Mouse (Mus musculus): ENCODE data around the gene Bdh2.

Gene Bdh2

DNA sequence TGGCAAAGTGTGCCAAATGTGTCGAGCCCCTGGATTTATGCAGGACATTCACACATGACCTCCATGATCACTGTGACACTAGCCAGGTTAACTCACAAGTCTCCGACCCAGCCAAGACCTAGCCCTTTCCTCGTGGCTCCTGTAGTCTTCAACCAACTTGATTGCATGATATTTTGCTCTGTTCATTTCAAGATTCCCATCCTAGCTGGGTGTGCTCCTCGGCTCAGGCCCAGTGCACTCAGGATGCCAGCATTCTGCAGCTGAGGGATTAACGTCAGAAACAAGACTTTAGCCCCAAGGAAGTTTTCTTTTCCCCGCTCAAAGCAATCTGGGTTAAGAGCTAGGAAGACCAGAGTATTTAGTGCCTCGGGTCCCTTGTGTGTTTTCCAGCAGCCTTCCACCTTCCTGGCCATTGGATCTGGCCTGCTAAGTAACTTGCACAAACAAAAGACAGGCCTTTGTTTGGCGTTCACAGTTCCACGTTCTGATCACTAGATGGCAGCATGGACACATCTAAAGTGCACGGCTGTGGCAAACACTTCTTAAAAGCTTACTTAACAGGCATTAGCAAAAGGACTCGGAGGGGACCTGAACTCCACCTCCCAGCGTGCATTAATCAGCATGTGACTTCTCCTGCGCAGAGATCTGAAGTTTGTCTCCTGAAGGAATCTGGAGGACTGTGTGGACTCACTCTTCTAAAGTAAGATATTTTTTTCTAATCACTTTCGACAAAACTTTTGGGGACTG, at the start of gene Bdh2:
TSS of gene Bdh2 (plus strand) at position 553 of the 747 bp plus-strand sequence.
- DNase-seq, result peak; percentile 77

DNA sequence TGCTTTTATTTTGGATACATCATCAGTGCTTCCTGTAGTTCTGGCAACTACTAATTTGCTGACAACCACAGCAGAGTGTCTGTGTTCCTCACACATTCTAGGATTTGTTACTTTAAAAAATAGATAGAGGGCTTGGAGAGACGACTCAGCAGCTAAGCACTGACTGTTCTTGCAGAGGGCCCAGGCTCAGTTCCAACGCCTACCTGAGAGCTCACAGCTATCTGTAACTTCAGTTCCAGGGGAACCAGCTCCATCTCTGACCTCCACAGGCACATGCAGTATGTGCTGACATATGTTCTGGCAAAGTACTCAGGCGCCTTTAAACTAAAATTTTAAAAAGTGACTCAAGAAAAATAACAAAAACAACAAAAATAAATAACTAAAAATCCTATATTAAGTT, 49.0 kb upstream of the Bdh2 start:
- no peak for DNase-seq

DNA sequence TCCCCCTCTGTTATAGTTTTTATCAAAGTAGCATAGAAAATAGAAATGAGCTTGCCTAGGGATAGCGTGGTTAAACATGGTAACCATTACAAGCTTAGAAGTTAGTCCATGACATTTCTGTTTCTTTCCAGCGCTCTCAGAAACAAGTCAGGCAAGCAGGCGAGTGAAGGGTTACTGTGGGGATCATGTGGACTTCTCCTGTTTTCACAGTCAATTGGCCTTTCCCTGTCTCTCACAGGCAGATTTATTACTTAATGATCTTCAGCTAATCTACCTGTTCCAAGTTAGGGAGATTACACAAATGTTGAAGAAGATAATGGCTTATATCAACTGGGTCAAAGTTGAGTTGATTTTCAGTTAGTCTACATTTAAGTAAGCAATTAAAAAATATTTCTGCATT, 48.6 kb upstream of the Bdh2 start:
- DNase-seq, result no peak

DNA sequence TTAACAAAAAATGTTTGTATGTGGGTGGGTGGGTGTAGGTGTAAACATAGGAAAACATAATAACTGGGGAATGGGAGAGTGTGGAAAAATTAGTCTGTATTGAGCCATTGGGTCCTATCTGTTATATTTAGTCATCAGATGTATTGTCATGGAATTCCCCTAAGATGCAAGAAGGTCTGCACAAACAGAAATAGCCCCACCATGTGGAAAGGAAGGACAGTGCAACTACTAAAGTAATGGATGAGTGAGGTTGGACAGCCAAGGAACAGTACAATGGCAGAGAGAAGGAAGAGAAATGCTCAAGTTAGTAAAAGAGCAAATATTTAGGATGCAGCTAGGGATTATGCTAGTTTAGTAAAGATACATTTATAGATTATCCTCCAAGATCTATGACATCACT, 35.3 kb upstream of the Bdh2 start:
- DNase-seq, result no peak

DNA sequence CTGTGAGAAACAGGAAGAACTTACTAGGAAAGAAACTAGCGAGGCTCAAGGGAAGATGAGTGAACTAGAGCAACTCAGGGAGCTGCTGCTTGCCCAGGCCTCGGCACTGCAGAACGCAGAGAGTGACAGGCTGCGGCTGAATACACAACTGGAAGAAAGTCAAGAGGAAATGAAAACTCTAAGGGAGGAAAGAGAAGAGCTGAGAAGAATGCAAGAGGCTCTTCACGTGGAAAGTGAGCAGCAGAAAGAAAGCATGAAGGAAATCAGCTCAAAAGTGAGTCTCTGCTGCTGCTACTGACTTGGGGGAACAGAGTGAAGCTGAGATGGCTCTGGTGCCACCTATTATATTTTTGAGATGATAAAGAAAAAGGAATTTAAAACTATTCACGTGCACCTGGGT, 34.2 kb upstream of the Bdh2 start:
- DNase-seq, result no peak

DNA sequence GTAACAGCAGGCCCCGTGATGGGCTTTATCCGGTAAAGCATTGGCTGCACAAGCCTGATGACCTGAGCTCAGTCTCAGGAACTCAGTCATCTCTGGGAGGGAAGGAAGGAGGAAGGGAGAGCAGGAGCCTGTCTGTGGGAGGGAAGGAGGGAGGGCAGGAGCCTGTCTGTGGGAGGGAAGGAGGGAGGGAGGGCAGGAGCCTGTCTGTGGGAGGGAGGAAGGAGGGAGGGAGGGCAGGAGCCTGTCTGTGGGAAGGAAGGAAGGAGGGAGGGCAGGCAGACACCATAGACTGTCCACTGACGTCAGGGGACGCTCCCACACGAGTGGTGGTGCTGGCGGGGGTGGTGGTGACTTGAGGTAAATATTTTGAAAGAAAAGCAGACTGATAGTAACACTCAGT, 31.9 kb upstream of the Bdh2 start:
- DNase-seq, result no peak

DNA sequence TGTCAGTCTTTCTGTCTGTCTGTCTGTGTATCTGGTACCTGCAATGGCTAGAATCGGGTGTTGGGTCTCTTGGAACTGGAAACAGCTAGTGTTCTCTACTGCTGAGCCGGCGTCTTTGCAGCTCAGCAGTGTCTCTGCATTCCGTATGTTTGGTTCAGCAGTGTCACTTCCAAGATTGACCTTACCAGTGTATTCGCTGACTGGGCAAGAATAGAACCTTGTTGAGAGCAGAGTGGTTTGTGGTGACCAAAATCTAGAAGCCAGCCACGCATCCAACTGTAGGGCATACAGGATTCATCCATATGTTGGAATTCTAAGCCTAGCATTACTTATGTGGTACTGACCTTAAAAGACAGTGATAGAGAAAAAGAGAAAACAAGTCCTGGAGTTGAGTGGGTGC, 29.2 kb upstream of the Bdh2 start:
- DNase-seq, result no peak

DNA sequence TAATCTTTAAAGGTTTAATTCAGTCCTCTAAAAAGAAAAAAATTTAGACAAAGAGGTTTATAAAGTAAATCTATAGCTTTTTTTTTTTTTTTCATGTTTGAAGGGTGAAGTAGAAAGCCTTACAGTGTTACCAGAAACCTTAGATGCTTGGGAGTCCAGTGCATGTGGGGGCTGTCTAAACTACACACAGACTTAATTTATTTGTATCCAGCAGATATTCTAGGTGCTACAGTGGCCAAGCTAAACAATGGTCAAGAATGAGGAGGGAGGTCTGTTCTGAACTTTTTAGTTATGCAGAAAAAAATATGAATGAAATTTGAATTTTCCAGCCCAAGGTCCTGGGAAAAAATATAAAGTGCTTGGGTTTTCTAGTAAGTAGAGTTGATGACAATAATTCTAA, 26.2 kb upstream of the Bdh2 start:
- no peak for DNase-seq

DNA sequence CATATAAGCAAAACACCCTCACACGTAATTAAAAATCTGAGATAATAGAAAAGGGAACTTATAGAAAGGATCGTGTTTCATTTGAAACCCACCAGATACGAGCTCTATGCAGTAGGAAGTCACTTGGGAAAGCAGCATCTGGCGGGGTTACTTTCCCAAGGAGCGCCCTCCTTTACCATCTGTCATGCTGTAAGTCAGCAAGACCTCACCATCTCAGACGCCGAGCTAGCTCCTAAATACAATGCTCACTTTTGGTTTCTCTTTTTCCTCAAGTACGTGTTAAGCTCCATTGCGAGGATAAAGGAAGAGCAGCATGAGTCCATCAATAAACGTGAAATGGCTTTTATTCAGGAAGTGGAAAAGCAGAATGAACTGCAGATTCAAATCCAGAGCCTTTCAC, 22.1 kb upstream of the Bdh2 start:
- DNase-seq, result no peak

DNA sequence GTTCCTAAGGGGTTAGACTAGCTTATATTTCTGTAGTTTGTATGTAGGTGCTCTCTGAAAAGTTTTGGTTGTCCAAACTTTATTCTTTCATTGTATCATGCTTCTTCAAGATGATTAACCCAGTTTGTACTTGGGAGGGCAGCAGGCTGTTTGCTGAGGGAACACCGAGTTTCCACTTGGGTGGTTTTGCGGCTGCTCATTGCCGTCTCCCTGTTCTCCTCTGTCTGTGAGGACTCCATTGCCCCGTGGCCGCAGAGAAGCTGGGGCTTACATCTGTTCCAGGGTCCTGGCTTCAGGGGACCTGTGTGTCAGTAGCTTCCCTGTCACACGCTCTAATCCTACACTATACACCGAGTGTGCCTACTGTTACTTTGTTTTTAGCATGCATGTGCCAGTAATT, 20.8 kb upstream of the Bdh2 start:
- no peak for DNase-seq

DNA sequence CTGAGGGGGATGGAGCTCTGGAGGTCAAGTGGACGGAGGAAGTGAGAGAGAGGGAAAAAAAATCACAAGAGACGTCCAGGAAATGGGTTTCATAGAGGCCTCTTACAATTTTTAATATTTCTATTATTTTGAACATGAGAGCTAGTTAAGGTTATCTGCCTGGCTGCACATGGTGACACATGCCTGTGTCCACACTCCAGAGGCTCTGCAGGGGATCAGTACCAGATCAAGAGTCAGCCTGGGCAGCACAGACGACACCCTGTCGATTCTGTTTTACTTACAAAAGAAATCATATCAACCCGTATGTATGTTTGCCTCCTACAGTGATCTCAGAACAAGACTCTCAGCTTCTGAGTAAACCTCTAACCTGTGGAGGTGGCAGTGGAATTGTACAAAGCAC, 12.4 kb upstream of the Bdh2 start:
- no peak for DNase-seq

DNA sequence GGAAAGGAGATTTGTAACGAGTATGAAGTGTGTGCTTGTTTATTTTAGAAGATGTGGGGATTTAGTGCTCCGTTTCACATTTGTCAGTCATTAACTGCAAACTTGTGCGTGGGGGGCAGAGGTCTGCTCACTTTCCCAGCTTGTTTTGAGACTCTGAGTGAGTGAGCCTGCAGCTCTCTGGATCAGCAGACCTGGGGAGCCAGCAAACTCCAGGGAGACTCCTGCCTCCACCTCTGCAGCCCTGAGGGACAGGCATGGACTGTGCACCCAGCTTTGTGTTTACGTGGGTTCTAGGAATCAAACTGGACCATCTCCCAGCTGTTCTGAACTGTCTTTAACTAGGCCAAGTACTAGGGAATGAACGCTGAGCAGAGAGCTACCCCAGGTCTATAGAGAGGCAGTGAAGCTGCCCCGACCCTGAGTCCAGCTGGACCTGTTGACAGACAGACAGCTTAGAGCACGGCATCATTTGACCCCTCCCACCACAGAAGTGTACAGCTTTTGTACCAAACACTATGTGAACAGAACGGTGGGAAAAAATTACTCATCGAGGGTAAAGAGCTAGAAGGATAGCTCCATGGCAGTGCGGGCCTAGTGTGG, 11.5 kb upstream of the Bdh2 start:
- no peak for DNase-seq

DNA sequence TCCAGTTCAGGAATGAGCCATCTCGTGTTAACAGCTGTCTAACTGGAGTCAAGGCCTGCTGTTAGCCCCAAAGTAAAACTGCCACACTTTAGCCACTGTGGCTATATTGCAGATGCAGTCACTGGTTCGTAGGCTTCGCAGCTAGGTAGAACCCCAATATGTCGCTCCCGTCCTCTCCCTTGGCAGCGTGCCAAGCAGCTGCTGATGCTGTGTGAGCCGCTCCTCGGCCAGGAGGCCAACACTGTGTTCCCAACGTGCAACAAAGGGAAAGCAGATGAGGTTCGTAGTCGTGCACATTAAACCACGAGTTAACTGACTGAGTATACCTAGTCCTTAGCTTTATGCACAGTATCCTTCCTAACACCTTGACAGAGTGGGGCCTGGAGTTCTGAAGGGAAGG, 8.4 kb upstream of the Bdh2 start:
- DNase-seq, result no peak

DNA sequence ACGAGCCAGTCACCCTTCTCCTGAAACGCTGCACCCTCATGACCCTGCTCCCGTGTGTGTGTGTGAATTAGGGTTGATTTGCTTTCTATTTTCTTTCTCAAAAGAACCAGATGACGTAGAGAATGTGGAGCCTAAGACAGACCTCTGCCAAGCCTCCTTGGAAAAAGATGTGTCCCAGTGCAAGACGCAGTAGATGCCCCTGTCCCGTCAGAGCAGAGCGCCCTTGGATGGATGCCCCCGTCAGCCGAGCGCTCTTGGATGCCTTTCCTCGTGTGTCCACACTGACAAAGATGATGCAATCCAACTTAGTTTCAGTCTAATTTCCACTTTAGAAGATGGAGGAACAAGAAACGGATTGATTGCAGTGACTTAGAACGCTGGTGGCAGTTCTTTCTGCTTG, 8.0 kb upstream of the Bdh2 start:
- peak; percentile 18 for DNase-seq

DNA sequence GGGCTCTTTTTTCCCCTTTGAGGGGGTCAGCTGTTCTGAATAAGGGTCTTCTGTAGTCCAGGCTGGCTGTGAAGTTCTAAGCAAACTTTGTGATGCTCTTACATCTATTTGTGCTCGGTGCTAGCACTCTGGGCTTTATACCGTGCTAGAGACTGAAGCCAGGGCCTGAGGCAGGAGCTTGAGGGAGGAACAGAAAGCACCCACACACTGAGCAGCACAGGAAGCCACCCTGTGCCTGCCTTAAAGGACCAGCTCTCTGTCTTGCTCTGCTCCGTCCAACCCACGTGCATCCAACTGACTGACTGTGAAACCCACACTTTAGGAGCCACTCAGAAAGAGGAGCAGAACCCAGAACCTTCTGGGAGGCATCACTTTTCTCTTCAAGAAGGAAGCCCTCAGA, 861 bp upstream of the Bdh2 start:
- no peak for DNase-seq

DNA sequence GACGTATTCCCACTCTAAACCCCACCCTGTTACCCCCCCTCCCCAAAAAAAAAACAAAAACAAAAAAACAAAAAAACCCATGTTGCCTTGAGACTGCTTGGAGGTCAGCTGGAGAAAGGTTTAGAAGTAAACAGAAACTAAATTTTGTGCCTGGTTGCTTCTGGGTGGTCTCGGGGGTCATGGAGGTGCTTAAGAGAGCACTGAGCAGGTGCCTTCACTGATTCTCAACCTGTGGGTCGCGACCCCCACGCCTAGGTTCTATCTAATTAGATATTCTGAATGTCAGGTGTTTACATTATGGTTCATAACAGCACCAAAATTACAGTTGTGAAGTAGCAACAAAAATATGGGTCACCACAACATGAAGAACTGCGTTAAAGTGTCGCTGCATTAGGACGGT, 680 bp downstream of the Bdh2 start:
- no peak for DNase-seq

DNA sequence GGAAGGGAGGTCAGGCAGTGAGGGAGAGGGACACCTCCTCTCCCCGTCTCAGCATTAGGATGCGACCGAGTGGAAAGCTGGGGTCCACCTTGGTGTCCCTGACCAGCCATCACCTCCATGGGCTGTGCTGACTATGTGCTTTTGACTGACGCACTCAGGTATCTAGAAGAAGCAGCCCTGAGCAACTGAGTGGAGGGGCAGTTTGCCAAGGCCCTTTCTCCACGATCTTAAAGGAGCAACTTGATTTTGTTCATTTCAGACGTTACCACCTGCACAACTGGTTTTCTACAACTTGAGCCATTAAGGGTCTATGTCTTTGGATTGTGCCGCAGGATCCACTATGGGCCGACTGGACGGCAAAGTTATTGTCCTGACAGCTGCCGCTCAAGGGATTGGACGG, 4.2 kb downstream of the Bdh2 start:
- DNase-seq, result peak; percentile 22

DNA sequence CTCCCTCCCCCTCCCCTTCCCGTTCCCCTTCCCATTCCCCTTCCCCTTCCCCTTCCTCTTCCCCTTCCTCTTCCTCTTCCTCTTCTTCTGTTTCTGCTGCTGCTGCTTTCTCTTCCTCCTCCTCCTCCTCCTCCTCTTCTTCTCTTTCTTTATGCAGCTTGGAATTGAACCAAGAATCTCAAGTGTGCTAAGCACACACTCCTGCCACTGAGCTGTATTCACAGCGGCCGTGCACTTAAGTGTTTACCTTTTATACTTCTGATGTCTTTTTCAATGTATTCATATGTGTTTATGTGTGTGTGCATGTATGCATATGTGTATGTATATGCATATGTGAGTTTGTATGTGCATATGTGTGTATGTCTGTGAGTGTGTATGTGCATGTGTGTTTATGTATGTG, 4.8 kb downstream of the Bdh2 start:
- no peak for DNase-seq

DNA sequence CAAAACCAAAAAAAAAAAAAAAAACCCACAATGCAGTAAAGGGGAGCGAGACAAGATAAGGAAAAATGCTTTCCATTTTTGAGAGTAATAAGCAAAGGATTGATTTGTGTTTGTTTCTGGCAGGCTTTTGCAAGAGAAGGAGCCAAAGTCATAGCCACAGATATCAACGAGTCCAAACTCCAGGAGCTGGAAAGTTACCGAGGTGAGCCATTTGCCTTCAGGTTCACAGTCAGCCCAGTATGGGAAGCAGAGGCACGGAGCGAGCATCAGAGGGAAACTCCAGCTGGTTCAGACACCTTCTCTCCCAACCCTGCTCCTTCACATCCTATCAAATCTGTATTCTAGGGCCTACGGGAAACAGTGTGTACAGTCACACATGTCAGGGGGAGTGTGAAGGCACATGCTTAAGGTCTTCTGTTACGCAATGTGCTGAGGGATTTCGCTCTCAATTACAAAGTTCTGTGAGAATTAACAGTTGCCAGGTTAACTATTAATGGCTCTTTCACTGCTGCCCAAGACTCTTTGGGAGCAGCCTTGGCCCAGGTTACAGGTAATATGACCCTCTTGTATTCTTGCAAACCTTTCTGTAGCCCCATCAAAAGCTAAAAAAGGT, 7.2 kb downstream of the Bdh2 start:
- no peak for DNase-seq

DNA sequence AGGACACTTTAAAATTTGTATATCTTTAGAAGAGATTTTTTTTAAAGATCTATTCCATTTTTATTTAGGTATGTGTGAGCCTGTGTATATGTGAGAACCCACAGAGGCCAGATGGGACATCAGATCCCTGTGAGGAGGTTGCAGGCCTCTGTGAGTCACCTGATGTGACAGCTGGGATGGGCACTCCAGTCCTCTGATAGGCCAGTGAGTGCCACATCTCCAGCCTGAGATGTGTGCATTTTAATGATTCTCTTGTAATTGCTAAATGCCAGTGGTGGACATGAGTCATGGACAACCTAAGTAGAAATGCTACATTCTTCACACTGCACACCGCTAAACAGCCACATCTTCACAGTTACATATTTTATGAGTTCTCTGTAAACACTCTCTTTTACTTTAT, 8.1 kb downstream of the Bdh2 start:
- DNase-seq, result no peak

DNA sequence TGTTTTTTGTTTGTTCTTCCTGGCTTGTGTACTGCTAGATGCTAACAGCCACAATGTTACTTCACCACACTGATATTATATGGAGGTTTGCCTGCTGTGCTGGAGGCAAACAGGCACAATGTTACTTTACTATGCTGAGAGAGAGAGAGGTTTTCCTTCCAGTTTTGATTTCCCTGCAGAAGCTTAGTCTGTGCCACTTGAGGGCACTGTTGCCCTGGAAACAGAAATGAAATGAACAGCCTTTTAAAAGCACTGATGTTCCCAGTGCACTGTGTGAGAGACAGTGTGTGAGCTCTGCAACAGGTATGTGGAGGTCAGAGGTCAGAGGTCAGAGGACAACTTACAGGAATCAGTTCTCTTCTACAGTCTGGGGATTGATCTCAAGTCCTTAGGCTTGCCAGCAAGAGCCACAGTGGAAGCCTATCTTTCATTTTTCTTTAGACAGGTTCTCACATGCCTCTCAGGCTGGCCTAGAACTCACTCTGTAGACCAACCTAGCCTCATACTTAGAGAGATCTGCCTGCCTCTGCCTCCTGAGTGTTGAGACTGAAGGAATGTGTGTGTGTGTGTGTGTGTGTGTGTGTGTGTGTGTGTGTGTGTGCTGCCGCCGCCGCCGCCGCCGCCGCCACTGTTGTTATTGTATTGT, 9.4 kb downstream of the Bdh2 start:
- DNase-seq, result peak; percentile 53

DNA sequence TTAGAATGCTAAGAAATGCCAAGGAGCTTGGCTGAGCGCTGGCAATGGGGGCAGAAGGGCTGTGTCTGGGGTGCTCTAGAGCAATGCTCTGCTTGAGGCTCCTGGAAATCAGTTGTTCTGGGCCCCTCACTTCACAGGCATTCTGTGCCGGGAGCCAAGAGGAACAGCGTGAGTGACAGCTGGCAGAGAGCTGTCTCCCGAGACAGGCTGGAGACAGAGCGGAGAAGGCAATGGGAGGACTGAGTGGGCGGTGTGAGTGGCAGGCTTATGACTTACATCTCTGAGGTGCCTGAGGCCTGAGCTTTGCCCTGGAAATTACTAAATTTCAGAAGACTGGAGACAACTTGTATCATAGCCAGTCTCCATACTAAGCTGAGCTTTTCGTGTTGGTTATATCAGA, 12.7 kb downstream of the Bdh2 start:
- DNase-seq, result no peak

DNA sequence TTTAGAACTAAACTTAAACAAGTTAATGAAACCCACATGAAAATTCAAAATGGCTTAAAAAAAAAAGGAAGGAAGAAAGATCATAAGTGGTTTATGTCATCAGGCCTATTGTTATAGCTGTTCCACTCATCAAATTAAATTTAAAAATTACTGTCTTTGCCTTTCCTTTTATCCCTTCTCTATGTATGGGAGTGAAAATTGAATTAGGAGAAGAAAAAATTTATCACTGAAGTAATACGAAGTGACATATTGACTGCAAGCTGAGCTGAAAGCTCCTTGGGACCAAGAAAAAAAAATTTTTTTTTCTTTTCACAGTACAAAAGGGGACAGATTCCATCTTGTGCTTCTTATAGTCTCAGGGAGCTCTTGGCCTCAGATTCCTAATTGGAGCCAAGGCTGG, 14.5 kb downstream of the Bdh2 start:
- no peak for DNase-seq

DNA sequence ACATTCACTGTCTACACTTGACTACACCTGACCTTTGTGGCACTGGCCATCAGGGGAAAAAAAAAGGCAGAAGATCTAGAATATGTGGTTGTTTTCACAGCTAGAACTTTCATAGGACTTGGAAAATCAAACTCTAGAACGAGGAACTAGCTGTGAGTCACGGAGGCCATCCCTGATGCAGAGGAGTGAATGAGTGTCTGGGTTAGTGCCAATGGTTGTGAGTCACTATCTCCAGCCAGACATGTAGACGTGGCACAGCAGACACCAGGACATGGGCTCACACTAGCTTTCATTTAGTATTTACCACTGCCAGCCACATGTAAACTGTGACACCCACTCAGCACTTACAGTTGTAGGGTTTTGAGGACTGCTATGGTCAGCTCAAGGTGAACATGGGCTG, 17.5 kb downstream of the Bdh2 start:
- peak; percentile 12 for DNase-seq
